Mouse (Mus musculus) gastrocnemius, postnatal 14 days (tissue): ENCODE data around the gene Zfp672. TPM values are rescaled to one million over a fixed set of nuclear protein-coding genes. Genes with fewer than 3 reads are reported as not detected.

Source experiments
- DNase-seq: peaks from one replicate; pipeline ENCODE4 v3.0.0; 2021; ENCODE audit warnings: mixed read lengths
- intact Hi-C: fragments of 180-260 bp; cut with DNase I; formaldehyde crosslinking; loops from one replicate; pipeline ENCODE4 v1.15.1; 2025; ENCODE audit warnings: low total_unique reads
- total RNA-seq, 2 experiments: library from RNA; stranded (reverse); gene quantifications; 2 replicates each; pipeline ENCODE4 v1.2.3; 2021

Zfp672 gene
- total RNA-seq, 2 experiments from 2014 or later = 43.0 to 45.1 TPM

GRCm38 (mm10) chr11:58297396-58297795 is 32.7 kb downstream of the Zfp672 start:
- DNase-seq = no peak
- intact Hi-C loops = no loop called here

- no peak for DNase-seq
- intact Hi-C loops = no loop called here
Observed at GRCm38 (mm10) chr11:58292791-58293190, 37.3 kb downstream of the Zfp672 start.

GRCm38 (mm10) chr11:58290812-58291211 is 39.3 kb downstream of the Zfp672 start:
- DNase-seq = no peak
- intact Hi-C loops = no loop called here

GRCm38 (mm10) chr11:58289992-58290682 is 40.0 kb downstream of the Zfp672 start:
- intact Hi-C loops = no loop called here

GRCm38 (mm10) chr11:58282518-58282917 is 47.6 kb downstream of the Zfp672 start:
- DNase-seq = no peak
- intact Hi-C loops = no loop called here

More at GRCm38 (mm10) chr11:58289992-58290682, 40.0 kb downstream of the Zfp672 start:
- no peak for DNase-seq

GRCm38 (mm10) chr11:58281970-58282496 is 48.1 kb downstream of the Zfp672 start:
- intact Hi-C loops = no loop called here
- no peak for DNase-seq

- intact Hi-C loops = no loop called here
- no peak for DNase-seq
Observed at GRCm38 (mm10) chr11:58275756-58276155, 54.4 kb downstream of the Zfp672 start.

- intact Hi-C loops = no loop called here
- DNase-seq = no peak
Observed at GRCm38 (mm10) chr11:58274572-58274971, 55.6 kb downstream of the Zfp672 start, which contains the start of gene 4930438A08Rik. Gene 4930438A08Rik (plus strand): TSS chr11:58274799.

GRCm38 (mm10) chr11:58268285-58268684 is 61.9 kb downstream of the Zfp672 start:
- intact Hi-C loops = no loop called here
- DNase-seq = no peak

Other genes starting within 250 kb of the Zfp672 start
- not detected for gene Gm12248, start 237.2 kb downstream of the Zfp672 start, total RNA-seq
- 10 to 100 TPM; 31.3 to 32.1 TPM for gene Cnot8, start 226.2 kb downstream of the Zfp672 start, total RNA-seq
- 10 to 100 TPM in 1 of 2 experiments, 1 to 10 TPM in 1; 9.5 to 10.8 TPM for gene Gemin5, start 161.8 kb downstream of the Zfp672 start, total RNA-seq
- gene Mrpl22, start 158.7 kb downstream of the Zfp672 start, total RNA-seq = 10 to 100 TPM; 39.7 to 43.8 TPM
- 1 to 10 TPM; 3.5 to 3.7 TPM for gene Igtp, start 130.8 kb downstream of the Zfp672 start, total RNA-seq
- gene Irgm2, start 130.7 kb downstream of the Zfp672 start, total RNA-seq = 1 to 10 TPM; 4.8 to 5.5 TPM
- not detected for gene 4930438A08Rik, start 55.5 kb downstream of the Zfp672 start, total RNA-seq
- 1 to 10 TPM; 2.7 to 3.4 TPM for gene Zfp692, start 23.3 kb downstream of the Zfp672 start, total RNA-seq
- 10 to 100 TPM; 22.9 to 26.2 TPM for gene Sh3bp5l, start 385 bp upstream of the Zfp672 start, total RNA-seq
- gene Lypd8, start 48.7 kb upstream of the Zfp672 start, total RNA-seq = not detected
- gene 1810065E05Rik, start 90.8 kb upstream of the Zfp672 start, total RNA-seq = not detected
- gene Gm12253, start 102.2 kb upstream of the Zfp672 start, total RNA-seq = not detected
- gene Lypd9, start 122.6 kb upstream of the Zfp672 start, total RNA-seq = not detected
- gene Olfr30, start 131.9 kb upstream of the Zfp672 start, total RNA-seq = not detected
- not detected for gene Olfr332, start 162.2 kb upstream of the Zfp672 start, total RNA-seq
- gene Olfr331, start 172.2 kb upstream of the Zfp672 start, total RNA-seq = not detected
- gene Olfr330, start 204.5 kb upstream of the Zfp672 start, total RNA-seq = not detected
- gene Olfr329-ps, start 216.1 kb upstream of the Zfp672 start, total RNA-seq = not detected
- gene Olfr328, start 225.3 kb upstream of the Zfp672 start, total RNA-seq = under 1 TPM in 1 of 2 experiments, not detected in 1; 0.07 TPM
- not detected for gene Olfr224, start 240.2 kb upstream of the Zfp672 start, total RNA-seq
- gene Olfr325, start 247.4 kb upstream of the Zfp672 start, total RNA-seq = not detected